Mouse (Mus musculus) Muller cell, postnatal 12 days (primary cell): ENCODE data around the gene Fbxo31.
"Not testable (repeated sequence)": the region's sequence is repeated elsewhere in the genome, so short reads cannot be mapped to it uniquely, and the experiment has no call there.

Source experiments
- DNase-seq: peaks from one replicate; pipeline ENCODE4 v3.0.0-alpha.2; 2015; ENCODE audit errors: inconsistent ontology term

Gene Fbxo31

GRCm38 (mm10) chr8:121578676-121579451 lies at the start of gene Fbxo31:
Gene Fbxo31, minus strand, starts transcription at chr8:121578806.
- peak; percentile 98 for DNase-seq

GRCm38 (mm10) chr8:121623043-121623442 lies 44.4 kb upstream of the Fbxo31 start:
- no peak for DNase-seq

- DNase-seq: no peak
Observed at GRCm38 (mm10) chr8:121621879-121622278, 43.3 kb upstream of the Fbxo31 start.

GRCm38 (mm10) chr8:121620801-121621516 lies 42.4 kb upstream of the Fbxo31 start:
- no peak for DNase-seq

GRCm38 (mm10) chr8:121619401-121619995 lies 40.9 kb upstream of the Fbxo31 start:
- peak; percentile 64 for DNase-seq

GRCm38 (mm10) chr8:121613419-121613818 lies 34.8 kb upstream of the Fbxo31 start:
- no peak for DNase-seq

GRCm38 (mm10) chr8:121609916-121610315 lies 31.3 kb upstream of the Fbxo31 start:
- no peak for DNase-seq

- no peak for DNase-seq
Observed at GRCm38 (mm10) chr8:121609251-121609650, 30.6 kb upstream of the Fbxo31 start.

- DNase-seq: no peak
Observed at GRCm38 (mm10) chr8:121607661-121608060, 29.1 kb upstream of the Fbxo31 start.

GRCm38 (mm10) chr8:121603801-121604200 lies 25.2 kb upstream of the Fbxo31 start:
- no peak for DNase-seq

GRCm38 (mm10) chr8:121602860-121603259 lies 24.3 kb upstream of the Fbxo31 start:
- peak; percentile 61 for DNase-seq

- DNase-seq: no peak
Observed at GRCm38 (mm10) chr8:121602411-121602810, 23.8 kb upstream of the Fbxo31 start.

GRCm38 (mm10) chr8:121599842-121600241 lies 21.2 kb upstream of the Fbxo31 start:
- DNase-seq: no peak

GRCm38 (mm10) chr8:121598892-121599291 lies 20.3 kb upstream of the Fbxo31 start:
- peak; percentile 66 for DNase-seq

GRCm38 (mm10) chr8:121598190-121598589 lies 19.6 kb upstream of the Fbxo31 start:
- DNase-seq: no peak

GRCm38 (mm10) chr8:121597492-121597891 lies 18.9 kb upstream of the Fbxo31 start:
- not testable (repeated sequence) for DNase-seq

GRCm38 (mm10) chr8:121593983-121594382 lies 15.4 kb upstream of the Fbxo31 start:
- no peak for DNase-seq

GRCm38 (mm10) chr8:121593293-121593692 lies 14.7 kb upstream of the Fbxo31 start:
- DNase-seq: no peak

- DNase-seq: peak; percentile 54
Observed at GRCm38 (mm10) chr8:121591178-121592066, 12.8 kb upstream of the Fbxo31 start.

GRCm38 (mm10) chr8:121590203-121591177 lies 11.9 kb upstream of the Fbxo31 start, which contains the start of gene Map1lc3b:
Gene Map1lc3b, plus strand, starts transcription at chr8:121590361.
- peak; percentile 96 for DNase-seq
